ENCODE assay signal across 8 mouse cellular contexts in genomic region chr3:101506179-101506578, GRCm38 (mm10).
DNase-seq lines count a peak whose midpoint lies in the region; ATAC-seq and TF ChIP-seq lines count a peak whose summit lies in the region.

No protein-coding gene starts in this region.

- H3K27me3 ChIP-seq in CH12.LX (replicated peaks): no peaks in the 10 kb centered on the region
- no peaks in the 10 kb centered on the region for H3K27me3 ChIP-seq in forebrain, embryonic 11.5 days (ENCODE audit: control insufficient read depth, insufficient read depth, low read length)
- no peaks in the 10 kb centered on the region for H3K27me3 ChIP-seq in heart, embryonic 15.5 days
- no peaks in the 10 kb centered on the region; the same call in 1 of the 2 replicates for H3K27me3 ChIP-seq in liver, embryonic 12.5 days (replicated peaks)
- no peaks in the 10 kb centered on the region for H3K27me3 ChIP-seq in neural tube, embryonic 11.5 days (ENCODE audit: control insufficient read depth, insufficient read depth, low read length)
- H3K27me3 ChIP-seq in stomach, embryonic 16.5 days (ENCODE audit: control insufficient read depth, insufficient read depth, low read length): no peaks in the 10 kb centered on the region

- TF ChIP-seq POLR2A in CH12.LX (IDR thresholded peaks at IDR 0.05; ENCODE audit: low read depth, low read length): no peak

- no peaks in the 10 kb centered on the region for H3K36me3 ChIP-seq in CH12.LX (replicated peaks in 1 of 2; ENCODE audit: control insufficient read depth in 1 of 2, insufficient read depth in 1 of 2, low read length in 1 of 2)
- H3K36me3 ChIP-seq in forebrain, embryonic 11.5 days (ENCODE audit: control insufficient read depth, insufficient read depth, low read length): no peaks in the 10 kb centered on the region
- H3K36me3 ChIP-seq in heart, embryonic 15.5 days: no peaks in the 10 kb centered on the region
- H3K36me3 ChIP-seq in liver, embryonic 12.5 days: no peaks in the 10 kb centered on the region
- H3K36me3 ChIP-seq in neural tube, embryonic 11.5 days (ENCODE audit: control insufficient read depth, insufficient read depth, low read length): no peaks in the 10 kb centered on the region
- H3K36me3 ChIP-seq in stomach, embryonic 16.5 days (ENCODE audit: control insufficient read depth, insufficient read depth, low read length): no peaks in the 10 kb centered on the region

- H3K4me3 ChIP-seq in CH12.LX (replicated peaks in 1 of 3; ENCODE audit: low read depth in 2 of 3, low read length in 2 of 3, poor library complexity in 1 of 3): no peak overlapping the region
- no peak overlapping the region for H3K4me3 ChIP-seq in forebrain, embryonic 11.5 days (ENCODE audit: low read depth, low read length)
- H3K4me3 ChIP-seq in heart, embryonic 15.5 days: no peak overlapping the region
- H3K4me3 ChIP-seq in liver, embryonic 12.5 days: no peak overlapping the region
- H3K4me3 ChIP-seq in neural tube, embryonic 11.5 days (ENCODE audit: low read depth, low read length): no peak overlapping the region
- no peak overlapping the region for H3K4me3 ChIP-seq in stomach, embryonic 16.5 days (replicated peaks; ENCODE audit: low read length)

- DNase-seq in CH12.LX (ENCODE audit: extremely low read depth): peak; percentile 74
- peak; percentile 45 for DNase-seq in c-Kit-positive CD71-positive TER-119-negative erythroid progenitor cells, embryonic 14.5 days (ENCODE audit: low read depth)
- peak; percentile 92 for DNase-seq in forebrain, embryonic 11.5 days (ENCODE audit: low spot score)
- peak; percentile 93 for DNase-seq in kidney, postnatal 14 days
- DNase-seq in neural tube, embryonic 11.5 days (ENCODE audit: low spot score): peak; percentile 91

- peaks cover 0 to 7% of the 10 kb centered on the region in 2 experiments; a peak in 2 of 4 replicates for H3K4me1 ChIP-seq in CH12.LX (ENCODE audit: control insufficient read depth in 1 of 2, insufficient read depth in 2 of 2)
- no peaks in the 10 kb centered on the region for H3K4me1 ChIP-seq in forebrain, embryonic 11.5 days (replicated peaks; ENCODE audit: control insufficient read depth, insufficient read depth, low read length)
- peaks cover 43% of the 10 kb centered on the region for H3K4me1 ChIP-seq in heart, embryonic 15.5 days (replicated peaks)
- peaks cover 17% of the 10 kb centered on the region for H3K4me1 ChIP-seq in liver, embryonic 12.5 days
- no peaks in the 10 kb centered on the region for H3K4me1 ChIP-seq in neural tube, embryonic 11.5 days (ENCODE audit: control insufficient read depth, insufficient read depth, low read length)
- peaks cover 3% of the 10 kb centered on the region; the same call in 1 of the 2 replicates for H3K4me1 ChIP-seq in stomach, embryonic 16.5 days (ENCODE audit: control insufficient read depth, insufficient read depth, low read length)

- 23% methylated on average over 5 of the region's 5 CpGs for WGBS in forebrain, embryonic 11.5 days
- WGBS in heart, embryonic 15.5 days: 21% methylated on average over 5 of the region's 5 CpGs
- WGBS in liver, embryonic 12.5 days (ENCODE audit: insufficient replicate concordance): 38% methylated on average over 5 of the region's 5 CpGs
- WGBS in neural tube, embryonic 11.5 days: 28% methylated on average over 5 of the region's 5 CpGs
- 38% methylated on average over 5 of the region's 5 CpGs for WGBS in stomach, embryonic 16.5 days

- no peak overlapping the region for H3K9ac ChIP-seq in CH12.LX (ENCODE audit: insufficient read depth, low read depth)
- H3K9ac ChIP-seq in forebrain, embryonic 11.5 days (ENCODE audit: low read length): 0 out of 2 replicates have a peak overlapping the region, but pooled peaks have one; percentile 20
- 0 out of 2 replicates have a peak overlapping the region, but pooled peaks have one; percentile 0 for H3K9ac ChIP-seq in heart, embryonic 15.5 days
- no peak overlapping the region for H3K9ac ChIP-seq in liver, embryonic 12.5 days
- peak overlapping the region; percentile 33 for H3K9ac ChIP-seq in neural tube, embryonic 11.5 days (ENCODE audit: low read length)
- H3K9ac ChIP-seq in stomach, embryonic 16.5 days (ENCODE audit: low read length): no peak overlapping the region

- H3K27ac ChIP-seq in CH12.LX (ENCODE audit: insufficient read depth, low read depth): no peak overlapping the region
- H3K27ac ChIP-seq in forebrain, embryonic 11.5 days (ENCODE audit: low read depth, low read length): no peak overlapping the region
- H3K27ac ChIP-seq in heart, embryonic 15.5 days: peak overlapping the region; percentile 93
- no peak overlapping the region for H3K27ac ChIP-seq in liver, embryonic 12.5 days
- H3K27ac ChIP-seq in neural tube, embryonic 11.5 days (ENCODE audit: low read depth, low read length): no peak overlapping the region
- no peak overlapping the region for H3K27ac ChIP-seq in stomach, embryonic 16.5 days (ENCODE audit: low read length)

- H3K79me2 ChIP-seq in CH12.LX (replicated peaks; ENCODE audit: control insufficient read depth, extremely low read depth, insufficient read depth, poor library complexity, severe bottlenecking): no peaks in the 10 kb centered on the region

- in situ Hi-C loops in CH12.LX (cut with MboI; ENCODE audit: low pct_ligation_motif_present, low pct_unique_long_range_greater_than_20kb, low sequenced_read_pairs): loop anchor here (5.0 kb wide), 1 partner anchor 301 kb away; no protein-coding TSS in a partner anchor

- H3K4me2 ChIP-seq in CH12.LX (ENCODE audit: insufficient read depth, low read depth, poor library complexity, severe bottlenecking): no peak overlapping the region
- no peak overlapping the region for H3K4me2 ChIP-seq in forebrain, embryonic 11.5 days (ENCODE audit: low read depth, low read length, severe bottlenecking)
- peak overlapping the region; percentile 42; the same call in 1 of the 2 replicates for H3K4me2 ChIP-seq in heart, embryonic 15.5 days
- H3K4me2 ChIP-seq in liver, embryonic 12.5 days: no peak overlapping the region
- H3K4me2 ChIP-seq in neural tube, embryonic 11.5 days (ENCODE audit: low read depth): no peak overlapping the region
- H3K4me2 ChIP-seq in stomach, embryonic 16.5 days (ENCODE audit: low read depth, low read length): no peak overlapping the region

- TF ChIP-seq CTCF in CH12.LX (conservative IDR thresholded peaks at IDR 0.05 in 1 of 2, IDR thresholded peaks at IDR 0.05 in 1 of 2; ENCODE audit: low read depth in 2 of 2, low read length in 2 of 2): peak; percentile 9 to 84; a peak in 2 of 4 replicates

- TF ChIP-seq RAD21 in CH12.LX (IDR thresholded peaks at IDR 0.05; ENCODE audit: low read depth, low read length): peak; percentile 71

- H3K9me3 ChIP-seq in CH12.LX (replicated peaks; ENCODE audit: low read length): no peaks in the 10 kb centered on the region
- H3K9me3 ChIP-seq in forebrain, embryonic 11.5 days (ENCODE audit: control insufficient read depth, low read length): no peaks in the 10 kb centered on the region
- no peaks in the 10 kb centered on the region for H3K9me3 ChIP-seq in heart, embryonic 15.5 days (replicated peaks)
- H3K9me3 ChIP-seq in liver, embryonic 12.5 days (replicated peaks): no peaks in the 10 kb centered on the region
- no peaks in the 10 kb centered on the region for H3K9me3 ChIP-seq in neural tube, embryonic 11.5 days (ENCODE audit: control insufficient read depth, low read length)
- H3K9me3 ChIP-seq in stomach, embryonic 16.5 days (replicated peaks; ENCODE audit: control insufficient read depth, low read length): no peaks in the 10 kb centered on the region

- ATAC-seq in forebrain, embryonic 11.5 days (replicated peaks; ENCODE audit: low FRiP score): peak; percentile 92
- ATAC-seq in heart, embryonic 15.5 days (replicated peaks; ENCODE audit: insufficient number of reproducible peaks, insufficient read depth, low FRiP score, low read depth): peak; percentile 65
- ATAC-seq in liver, embryonic 12.5 days: peak; percentile 64
- peak; percentile 87 for ATAC-seq in neural tube, embryonic 11.5 days (ENCODE audit: insufficient read depth, low FRiP score, low TSS enrichment)
- peak; percentile 69; the same call in 1 of the 2 replicates for ATAC-seq in stomach, embryonic 16.5 days (ENCODE audit: insufficient read depth, low FRiP score)

- TF ChIP-seq EP300 in CH12.LX (IDR thresholded peaks at IDR 0.05; ENCODE audit: low read length): no peak

- dilution Hi-C loops in CH12.LX (cut with MboI; ENCODE audit: extremely low pct_ligation_motif_present, extremely low pct_unique_long_range_greater_than_20kb, low sequenced_read_pairs): no loop called here

TF ChIP-seq in CH12.LX, 34 proteins besides CTCF, POLR2A, EP300 and RAD21:
- TF ChIP-seq IRF4 (IDR thresholded peaks at IDR 0.05; ENCODE audit: low read depth, low read length) (no peak), USF2 (conservative IDR thresholded peaks at IDR 0.05; ENCODE audit: low read depth, low read length) (no peak), RCOR1 (conservative IDR thresholded peaks at IDR 0.05; ENCODE audit: low read depth, low read length) (no peak), ZC3H11A (IDR thresholded peaks at IDR 0.05; ENCODE audit: low read depth, low read length) (peak; percentile 30; the same call in 1 of the 2 replicates), ELF1 (IDR thresholded peaks at IDR 0.05; ENCODE audit: low read depth, low read length) (peak; percentile 67), JUND (conservative IDR thresholded peaks at IDR 0.05; ENCODE audit: low read depth, low read length) (no peak), MEF2A (IDR thresholded peaks at IDR 0.05; ENCODE audit: borderline replicate concordance, low read depth, low read length) (0 out of 2 replicates have a peak, but pooled peaks have one; percentile 21), CHD1 (IDR thresholded peaks at IDR 0.05; ENCODE audit: low read depth, low read length) (no peak), CHD2 (IDR thresholded peaks at IDR 0.05; ENCODE audit: low read length) (peak; percentile 78), NELFE (IDR thresholded peaks at IDR 0.05; ENCODE audit: low read depth, low read length) (0 out of 2 replicates have a peak, but pooled peaks have one; percentile 43), E2F4 (IDR thresholded peaks at IDR 0.05; ENCODE audit: insufficient replicate concordance, low read depth, low read length) (no peak), MAFK (IDR thresholded peaks at IDR 0.05; ENCODE audit: insufficient replicate concordance, low read length) (no peak), SMC3 (IDR thresholded peaks at IDR 0.05; ENCODE audit: low read depth, low read length) (peak; percentile 91), MYC (IDR thresholded peaks at IDR 0.05; ENCODE audit: low read depth, low read length) (no peak), NRF1 (IDR thresholded peaks at IDR 0.05; ENCODE audit: low read depth, low read length) (no peak), USF1 (IDR thresholded peaks at IDR 0.05; ENCODE audit: low read depth, low read length) (no peak), GABPA (IDR thresholded peaks at IDR 0.05; ENCODE audit: insufficient replicate concordance, low read depth, low read length) (no peak), ZMIZ1 (IDR thresholded peaks at IDR 0.05; ENCODE audit: low read depth, low read length) (no peak), UBTF (IDR thresholded peaks at IDR 0.05; ENCODE audit: low read depth, low read length) (no peak), POLR2AphosphoS2 (IDR thresholded peaks at IDR 0.05; ENCODE audit: low read depth, low read length) (no peak)

Comparison
In these comparisons a context has a peak if more than half of its experiments do, and no peak if none do; other contexts are left out.
1. H3K9ac ChIP-seq: peak in forebrain, embryonic 11.5 days (single experiment), heart, embryonic 15.5 days (single experiment) and neural tube, embryonic 11.5 days (single experiment); none in CH12.LX (single experiment), liver, embryonic 12.5 days (single experiment) and stomach, embryonic 16.5 days (single experiment).
2. Peak in every context shown above with its lines, with median percentiles within 50 percentile points of each other: DNase-seq and ATAC-seq.